Mouse (Mus musculus) bone marrow, adult 2 months (tissue): ENCODE measurements around the gene 1500009L16Rik.

ENCODE experiments used
- CTCF ChIP-seq: fragments of 200-500 bp; IDR thresholded peaks from 2 replicates; pipeline ENCODE4 v1.5.1; 2011; ENCODE audit warnings: low read length, control low read depth; ENCODE audit not compliant: control insufficient read depth, insufficient read depth
- POLR2A ChIP-seq: fragments of 200-500 bp; IDR thresholded peaks from 2 replicates; pipeline ENCODE4 v1.6.1; 2011; ENCODE audit warnings: low read depth, mild to moderate bottlenecking, control low read depth, low read length, borderline replicate concordance; ENCODE audit not compliant: control insufficient read depth

DNA sequence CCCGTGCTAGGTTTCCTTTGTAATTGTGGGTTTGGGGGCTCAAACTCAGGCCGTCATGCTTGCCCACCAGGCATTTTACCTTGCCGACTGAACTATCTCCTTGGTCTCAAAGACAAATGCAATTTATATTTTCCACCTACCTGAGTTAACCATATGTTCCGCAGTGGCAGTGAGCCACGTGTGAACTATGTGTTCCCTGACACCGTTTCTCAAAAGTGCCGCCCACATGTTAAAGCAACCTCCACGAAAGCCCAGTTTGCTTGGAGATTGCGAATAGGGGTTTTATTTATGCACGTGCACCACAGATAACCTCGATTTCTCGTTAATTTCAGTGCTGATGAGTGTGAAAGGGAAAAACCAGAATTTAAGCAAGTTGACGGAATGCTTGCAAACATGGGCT is 36.1 kb downstream of the 1500009L16Rik start:
- TF ChIP-seq CTCF: no peak
- no peak for TF ChIP-seq POLR2A
